Mouse (Mus musculus): ENCODE measurements around the gene Cct7. TPM values are rescaled to one million over a fixed set of nuclear protein-coding genes. Genes with fewer than 3 reads are reported as not detected.

Cct7 gene
- polyA plus RNA-seq, 1 experiment from 2014 or later = 358 TPM

GRCm38 (mm10) chr6:85419150-85419549 is 32.2 kb upstream of the Cct7 start:
- Histone ChIP-seq H3K36me3 (ENCODE audit: insufficient read depth, low read length) (no peaks in the 10 kb centered on the region), H3K4me3 (replicated peaks; ENCODE audit: low read depth, low read length) (no peak overlapping the region), H3K9ac (ENCODE audit: low read depth, low read length) (no peak overlapping the region), H3K27ac (no peak overlapping the region), H3K27me3 (ENCODE audit: insufficient read depth, low read length) (no peaks in the 10 kb centered on the region), H3K4me2 (ENCODE audit: low read length) (no peak overlapping the region), H3K9me3 (replicated peaks; ENCODE audit: low read length) (no peaks in the 10 kb centered on the region), H3K4me1 (replicated peaks; ENCODE audit: insufficient read depth, low read length) (no peaks in the 10 kb centered on the region)
- no peak for TF ChIP-seq CTCF (IDR thresholded peaks at IDR 0.05; ENCODE audit: low read depth)
- DNase-seq (ENCODE audit: low spot score) (no peak), ATAC-seq (replicated peaks; ENCODE audit: low FRiP score, low read depth) (no peak)
- 81% methylated on average over 2 of the region's 2 CpGs for WGBS

- no peaks in the 10 kb centered on the region for H3K36me3 ChIP-seq (ENCODE audit: insufficient read depth, low read length)
- no peak within 1 kb of the TSS for H3K4me3 ChIP-seq (replicated peaks; ENCODE audit: low read depth, low read length)
- H3K4me1 ChIP-seq (replicated peaks; ENCODE audit: insufficient read depth, low read length) = no peaks in the 10 kb centered on the region
- TF ChIP-seq CTCF (IDR thresholded peaks at IDR 0.05; ENCODE audit: low read depth) = no peak
- H3K27me3 ChIP-seq (ENCODE audit: insufficient read depth, low read length) = no peaks in the 10 kb centered on the region
- 0 out of 2 replicates have a peak within 1 kb of the TSS, but pooled peaks have one; percentile 37 for H3K9ac ChIP-seq (ENCODE audit: low read depth, low read length)
- H3K4me2 ChIP-seq (ENCODE audit: low read length) = peak within 1 kb of the TSS; percentile 35
- DNase-seq (ENCODE audit: low spot score) = no peak
- no peak; the same call in 1 of the 2 replicates for ATAC-seq (replicated peaks; ENCODE audit: low FRiP score, low read depth)
- 13% methylated on average over 28 of the region's 28 CpGs for WGBS
- H3K27ac ChIP-seq = no peak within 1 kb of the TSS
- H3K9me3 ChIP-seq (replicated peaks; ENCODE audit: low read length) = no peaks in the 10 kb centered on the region
Measured at GRCm38 (mm10) chr6:85423836-85424379, 27.4 kb upstream of the Cct7 start, which contains the start of gene Noto. TSS of gene Noto (plus strand) at chr6:85423886.

- no peaks in the 10 kb centered on the region for H3K9me3 ChIP-seq (replicated peaks; ENCODE audit: low read length)
- TF ChIP-seq CTCF (IDR thresholded peaks at IDR 0.05; ENCODE audit: low read depth) = peak; percentile 14; the same call in 1 of the 2 replicates
- no peaks in the 10 kb centered on the region for H3K36me3 ChIP-seq (ENCODE audit: insufficient read depth, low read length)
- no peak for DNase-seq (ENCODE audit: low spot score)
- no peak overlapping the region for H3K27ac ChIP-seq
- 39% methylated on average over 8 of the region's 8 CpGs for WGBS
- H3K4me3 ChIP-seq (replicated peaks; ENCODE audit: low read depth, low read length) = peak overlapping the region; percentile 92
- peak overlapping the region; percentile 74; the same call in 1 of the 2 replicates for H3K9ac ChIP-seq (ENCODE audit: low read depth, low read length)
- H3K4me2 ChIP-seq (ENCODE audit: low read length) = peak overlapping the region; percentile 88
- 0 out of 2 replicates have a peak, but pooled peaks cover 6% of the 10 kb centered on the region for H3K4me1 ChIP-seq (replicated peaks; ENCODE audit: insufficient read depth, low read length)
- ATAC-seq (replicated peaks; ENCODE audit: low FRiP score, low read depth) = peak; percentile 69
- no peaks in the 10 kb centered on the region for H3K27me3 ChIP-seq (ENCODE audit: insufficient read depth, low read length)
Measured at GRCm38 (mm10) chr6:85431274-85431841, 20.0 kb upstream of the Cct7 start.

GRCm38 (mm10) chr6:85431842-85432431 is 19.4 kb upstream of the Cct7 start, which contains the start of gene Smyd5:
TSS of gene Smyd5 (plus strand) at chr6:85431989.
- TF ChIP-seq CTCF (IDR thresholded peaks at IDR 0.05; ENCODE audit: low read depth) = no peak
- ATAC-seq (replicated peaks; ENCODE audit: low FRiP score, low read depth) (peak; percentile 89), DNase-seq (ENCODE audit: low spot score) (peak; percentile 84)
- H3K4me3 ChIP-seq (replicated peaks; ENCODE audit: low read depth, low read length) = peak within 1 kb of the TSS; percentile 92
- peak within 1 kb of the TSS; percentile 74 for H3K9ac ChIP-seq (ENCODE audit: low read depth, low read length)
- H3K36me3 ChIP-seq (ENCODE audit: insufficient read depth, low read length) = no peaks in the 10 kb centered on the region
- H3K27me3 ChIP-seq (ENCODE audit: insufficient read depth, low read length) = no peaks in the 10 kb centered on the region
- H3K9me3 ChIP-seq (replicated peaks; ENCODE audit: low read length) = no peaks in the 10 kb centered on the region
- 1% methylated on average over 39 of the region's 39 CpGs for WGBS
- peak within 1 kb of the TSS; percentile 88 for H3K4me2 ChIP-seq (ENCODE audit: low read length)
- H3K27ac ChIP-seq = 0 out of 2 replicates have a peak within 1 kb of the TSS, but pooled peaks have one; percentile 25
- 0 out of 2 replicates have a peak, but pooled peaks cover 6% of the 10 kb centered on the region for H3K4me1 ChIP-seq (replicated peaks; ENCODE audit: insufficient read depth, low read length)

DNA sequence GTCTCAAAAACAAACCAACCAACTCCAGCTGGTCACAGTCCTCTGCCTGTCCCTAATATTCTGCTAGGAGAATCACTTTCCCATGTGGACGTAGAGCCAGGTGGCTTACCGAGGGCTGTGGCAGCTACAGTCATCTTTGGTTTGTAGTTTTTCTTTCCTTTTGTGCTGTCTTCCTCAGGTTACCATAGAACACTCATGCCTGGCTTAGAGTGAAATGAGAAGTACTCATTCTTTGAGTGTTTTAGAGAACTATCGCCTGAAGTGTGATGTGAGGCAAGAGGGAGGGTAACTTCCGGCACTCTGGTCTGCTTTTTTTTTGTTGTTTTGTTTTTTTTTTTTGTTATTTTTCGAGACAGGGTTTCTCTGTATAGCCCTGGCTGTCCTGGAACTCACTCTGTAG is 17.4 kb upstream of the Cct7 start:
- Histone ChIP-seq H3K36me3 (ENCODE audit: insufficient read depth, low read length) (peaks cover 8% of the 10 kb centered on the region; the same call in 1 of the 2 replicates), H3K4me3 (replicated peaks; ENCODE audit: low read depth, low read length) (no peak overlapping the region), H3K4me2 (ENCODE audit: low read length) (no peak overlapping the region), H3K9ac (ENCODE audit: low read depth, low read length) (no peak overlapping the region), H3K27me3 (ENCODE audit: insufficient read depth, low read length) (no peaks in the 10 kb centered on the region), H3K9me3 (replicated peaks; ENCODE audit: low read length) (no peaks in the 10 kb centered on the region), H3K4me1 (replicated peaks; ENCODE audit: insufficient read depth, low read length) (0 out of 2 replicates have a peak, but pooled peaks cover 6% of the 10 kb centered on the region), H3K27ac (no peak overlapping the region)
- DNase-seq (ENCODE audit: low spot score) (no peak), ATAC-seq (replicated peaks; ENCODE audit: low FRiP score, low read depth) (no peak)
- WGBS = 65% methylated on average over 5 of the region's 5 CpGs
- TF ChIP-seq CTCF (IDR thresholded peaks at IDR 0.05; ENCODE audit: low read depth) = no peak

- Histone ChIP-seq H3K27ac (no peak overlapping the region), H3K4me3 (replicated peaks; ENCODE audit: low read depth, low read length) (no peak overlapping the region), H3K9ac (ENCODE audit: low read depth, low read length) (no peak overlapping the region), H3K27me3 (ENCODE audit: insufficient read depth, low read length) (no peaks in the 10 kb centered on the region), H3K4me2 (ENCODE audit: low read length) (no peak overlapping the region), H3K4me1 (replicated peaks; ENCODE audit: insufficient read depth, low read length) (0 out of 2 replicates have a peak, but pooled peaks cover 6% of the 10 kb centered on the region), H3K36me3 (ENCODE audit: insufficient read depth, low read length) (peaks cover 29% of the 10 kb centered on the region; the same call in 1 of the 2 replicates), H3K9me3 (replicated peaks; ENCODE audit: low read length) (no peaks in the 10 kb centered on the region)
- DNase-seq (ENCODE audit: low spot score) = no peak
- ATAC-seq (replicated peaks; ENCODE audit: low FRiP score, low read depth) = no peak
- WGBS = 88% methylated on average over 1 of the region's 1 CpGs
- no peak for TF ChIP-seq CTCF (IDR thresholded peaks at IDR 0.05; ENCODE audit: low read depth)
Measured at GRCm38 (mm10) chr6:85436204-85436603, 15.1 kb upstream of the Cct7 start.
